In the genomic region with DNA sequence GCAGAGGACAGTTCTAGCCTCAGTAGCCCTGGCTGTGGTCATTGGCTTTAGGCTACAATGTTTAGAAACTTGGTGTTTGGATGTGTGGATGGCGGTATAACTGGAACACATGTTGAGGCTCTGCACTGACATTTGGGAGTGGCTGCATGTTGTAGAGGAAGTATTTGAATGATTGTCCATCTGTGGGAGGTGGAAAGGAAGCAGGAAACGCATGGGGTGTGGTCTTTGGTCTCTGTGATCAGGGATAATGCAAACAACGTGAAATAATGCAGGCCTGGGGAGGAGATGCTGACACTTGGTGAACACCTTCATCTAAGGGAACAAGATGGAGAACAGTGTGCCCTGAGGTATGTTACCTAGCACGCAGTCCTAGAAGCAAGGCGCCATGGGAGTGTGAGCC, we compare ENCODE assay signal across 26 mouse cellular contexts.
A peak's percentile ranks its signal among the peaks of the same experiment; 100 is the strongest.
DNase-seq lines count a peak whose midpoint lies in the region; ATAC-seq lines count a peak whose summit lies in the region.
"Had no signal": no experiment of that assay in that cellular context is flagged by ENCODE, and none has a peak within 500 bp of the region (broad histone marks: within the 10 kb centered on the region; RNA-seq: fewer than 3 reads in every experiment).

No protein-coding gene starts in this region.

- no peaks in the 10 kb centered on the region for H3K9me3 ChIP-seq in heart, embryonic 10.5 days
- no peaks in the 10 kb centered on the region for H3K9me3 ChIP-seq in megakaryocyte, embryonic 14.5 days
- H3K9me3 ChIP-seq in midbrain, embryonic 10.5 days (replicated peaks) = no peaks in the 10 kb centered on the region
- H3K9me3 ChIP-seq: hindbrain, embryonic 13.5 days; liver, embryonic 12.5 days; stomach, embryonic 15.5 days had no signal

- H3K4me3 ChIP-seq in heart, embryonic 10.5 days = no peak overlapping the region
- peak overlapping the region; percentile 2 for H3K4me3 ChIP-seq in megakaryocyte, embryonic 14.5 days (replicated peaks)
- H3K4me3 ChIP-seq in midbrain, embryonic 10.5 days = no peak overlapping the region
- H3K4me3 ChIP-seq: erythroblast, embryonic 14.5 days; hindbrain, embryonic 13.5 days; liver, embryonic 12.5 days; stomach, embryonic 15.5 days had no signal

- no peaks in the 10 kb centered on the region for H3K27me3 ChIP-seq in heart, embryonic 10.5 days (ENCODE audit: insufficient read depth, poor library complexity, severe bottlenecking)
- no peaks in the 10 kb centered on the region for H3K27me3 ChIP-seq in megakaryocyte, embryonic 14.5 days (replicated peaks)
- no peaks in the 10 kb centered on the region for H3K27me3 ChIP-seq in midbrain, embryonic 10.5 days (ENCODE audit: low read depth, poor library complexity, severe bottlenecking)
- H3K27me3 ChIP-seq: hindbrain, embryonic 13.5 days; liver, embryonic 12.5 days; Patski; stomach, embryonic 15.5 days had no signal

- intact Hi-C loops in heart, postnatal 10 days (cut with DNase I) = no loop called here

- no peaks in the 10 kb centered on the region for H3K36me3 ChIP-seq in heart, embryonic 10.5 days
- H3K36me3 ChIP-seq in megakaryocyte, embryonic 14.5 days (replicated peaks; ENCODE audit: low read length) = peaks cover 18% of the 10 kb centered on the region
- H3K36me3 ChIP-seq in midbrain, embryonic 10.5 days = no peaks in the 10 kb centered on the region
- H3K36me3 ChIP-seq: hindbrain, embryonic 13.5 days; liver, embryonic 12.5 days; stomach, embryonic 15.5 days had no signal

- DNase-seq in heart, adult 11 months = peak; percentile 95
- no peak for DNase-seq in heart, postnatal 10 days
- peak; percentile 63 for DNase-seq in heart, embryonic 10.5 days (ENCODE audit: low spot score)
- DNase-seq in heart, postnatal 4 days = no peak
- DNase-seq in midbrain, embryonic 10.5 days (ENCODE audit: low spot score) = no peak
- DNase-seq: adrenal gland, postnatal 14 days; cerebellum, adult 18-20 months; cerebellum, postnatal 10 days; gastrocnemius, postnatal 10 days; kidney, adult 11 months; kidney, postnatal 4 days; layer of hippocampus, postnatal 36 days; left cerebral cortex, postnatal 4 days; liver, postnatal 0 days; right cerebral cortex, postnatal 25 days; thymus, postnatal 14 days had no signal

- WGBS in heart, embryonic 10.5 days = 68% methylated on average over 5 of the region's 5 CpGs
- 81% methylated on average over 5 of the region's 5 CpGs for WGBS in midbrain, embryonic 10.5 days

- H3K27ac ChIP-seq in heart, embryonic 10.5 days = 0 out of 2 replicates have a peak overlapping the region, but pooled peaks have one; percentile 16
- H3K27ac ChIP-seq in midbrain, embryonic 10.5 days (replicated peaks) = no peak overlapping the region
- H3K27ac ChIP-seq: hindbrain, embryonic 13.5 days; liver, embryonic 12.5 days; macrophage; stomach, embryonic 15.5 days had no signal

- H3K4me1 ChIP-seq in heart, embryonic 10.5 days = peaks cover 39% of the 10 kb centered on the region
- peaks cover 86% of the 10 kb centered on the region for H3K4me1 ChIP-seq in megakaryocyte, embryonic 14.5 days
- no peaks in the 10 kb centered on the region for H3K4me1 ChIP-seq in midbrain, embryonic 10.5 days
- H3K4me1 ChIP-seq: hindbrain, embryonic 13.5 days; liver, embryonic 12.5 days; stomach, embryonic 15.5 days had no signal

- ATAC-seq in megakaryocyte, adult 5-6 weeks (ENCODE audit: poor library complexity, severe bottlenecking) = no peak
- ATAC-seq: forebrain, embryonic 16.5 days; liver, embryonic 12.5 days; liver, postnatal 0 days; midbrain, embryonic 16.5 days; Patski had no signal

Comparison
In these comparisons a context has a peak if more than half of its experiments do, and no peak if none do; other contexts are left out.
1. DNase-seq: peak in heart, adult 11 months (single experiment) and heart, embryonic 10.5 days (single experiment); none in heart, postnatal 10 days (0 of 2), heart, postnatal 4 days (single experiment) and midbrain, embryonic 10.5 days (single experiment).